Mouse (Mus musculus) layer of hippocampus, adult 11-12 months (tissue): ENCODE measurements at regions not wholly inside any gene's neighbourhood (a gene's known extent, or its start where the extent isn't known, plus 50 kb on each side); places are given as distances from the start of the nearest gene placed in this dataset.
A peak's percentile ranks its signal among the peaks of the same experiment; 100 is the strongest.
"Not testable (repeated sequence)": the region's sequence is repeated elsewhere in the genome, so short reads cannot be mapped to it uniquely, and the experiment has no call there.

Source experiments
- DNase-seq: peaks from one replicate; pipeline ENCODE4 v3.0.0; 2022; ENCODE audit warnings: low spot score

GRCm38 (mm10) chr2:123655551-123655950 lies 434.2 kb upstream of the Sema6d start:
- DNase-seq, result peak; percentile 21

DNA sequence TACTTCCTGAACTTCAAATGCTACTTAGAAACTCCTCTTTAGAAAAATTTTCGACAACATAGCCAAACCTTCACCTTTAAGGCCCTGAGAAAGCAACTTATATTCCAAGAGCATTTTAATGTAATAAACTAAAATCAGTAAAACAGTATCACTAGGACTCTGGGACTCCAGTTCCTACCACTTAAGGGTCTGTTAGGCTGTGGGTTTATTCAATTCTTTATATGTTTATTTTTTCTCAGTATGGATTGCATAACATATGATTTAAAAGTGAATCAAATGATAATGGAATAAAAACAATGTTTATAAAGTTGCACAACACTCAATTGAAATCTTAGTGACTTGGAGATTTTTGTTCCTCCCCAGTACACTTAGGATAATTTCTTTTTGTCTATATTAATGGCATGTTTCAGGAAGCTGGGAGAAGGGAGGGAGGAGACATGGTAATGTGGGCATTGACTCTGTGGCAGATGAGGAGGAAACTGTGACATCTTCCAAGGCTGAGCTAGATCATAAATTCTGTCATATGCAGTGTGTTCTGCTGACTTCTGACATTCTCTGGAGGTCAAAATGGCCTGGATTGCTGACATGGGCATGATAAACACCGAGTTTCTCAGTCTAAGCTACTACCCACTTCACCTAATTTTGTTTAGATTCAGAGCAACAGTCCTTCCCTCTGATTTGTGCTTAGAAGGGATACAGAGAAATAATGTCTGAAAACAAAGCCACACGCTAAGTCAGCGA lies 401.3 kb upstream of the Sema6d start:
- DNase-seq, result no peak

- no peak for DNase-seq
Observed at GRCm38 (mm10) chr2:123689801-123690200, 400.0 kb upstream of the Sema6d start.

GRCm38 (mm10) chr2:123739688-123740087 lies 350.1 kb upstream of the Sema6d start:
- DNase-seq, result no peak

GRCm38 (mm10) chr2:123740541-123740940 lies 349.2 kb upstream of the Sema6d start:
- no peak for DNase-seq

DNA sequence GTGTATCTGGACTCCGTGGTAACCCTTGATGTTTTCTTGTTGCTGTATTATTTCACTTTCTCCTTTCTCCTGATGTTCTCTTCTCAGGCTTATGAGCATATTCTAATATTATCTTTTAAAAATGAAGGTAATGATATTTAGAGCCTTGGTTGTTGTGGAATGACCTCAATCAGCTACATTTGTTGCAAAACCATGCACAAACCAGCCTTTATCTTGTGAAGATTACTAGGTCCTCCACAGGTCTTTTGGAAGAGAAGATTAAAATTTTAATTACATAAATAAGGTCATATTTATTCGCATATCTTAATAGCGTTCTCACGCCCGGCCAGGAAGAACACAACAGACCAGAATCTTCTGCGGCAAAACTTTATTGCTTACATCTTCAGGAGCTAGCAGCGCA lies 335.5 kb upstream of the Sema6d start:
- no peak for DNase-seq

GRCm38 (mm10) chr2:123754656-123755499 lies 334.9 kb upstream of the Sema6d start:
- not testable (repeated sequence) for DNase-seq

- DNase-seq, result no peak
Observed at GRCm38 (mm10) chr2:123799226-123799786, 290.5 kb upstream of the Sema6d start.

DNA sequence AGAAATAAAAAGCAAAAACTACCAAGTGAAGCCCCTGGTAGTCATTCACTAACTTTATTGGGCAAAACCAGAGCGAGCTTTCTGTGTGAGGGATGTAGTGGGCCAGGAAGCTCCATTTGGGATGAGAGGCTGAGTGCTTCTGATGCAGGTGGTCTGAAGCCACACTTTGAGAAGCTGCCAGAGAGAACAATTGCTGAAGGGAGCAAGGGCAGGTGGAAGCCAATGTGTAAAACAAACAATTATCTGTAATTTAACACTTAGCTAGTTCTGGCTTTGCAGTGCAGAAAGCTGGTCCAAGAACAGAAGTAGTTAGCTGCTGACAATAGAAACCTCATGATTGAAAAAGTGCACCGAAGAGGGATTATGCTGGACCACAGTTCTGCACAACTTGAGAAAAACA lies 284.1 kb upstream of the Sema6d start:
- no peak for DNase-seq

GRCm38 (mm10) chr2:123806370-123806769 lies 283.4 kb upstream of the Sema6d start:
- no peak for DNase-seq

DNA sequence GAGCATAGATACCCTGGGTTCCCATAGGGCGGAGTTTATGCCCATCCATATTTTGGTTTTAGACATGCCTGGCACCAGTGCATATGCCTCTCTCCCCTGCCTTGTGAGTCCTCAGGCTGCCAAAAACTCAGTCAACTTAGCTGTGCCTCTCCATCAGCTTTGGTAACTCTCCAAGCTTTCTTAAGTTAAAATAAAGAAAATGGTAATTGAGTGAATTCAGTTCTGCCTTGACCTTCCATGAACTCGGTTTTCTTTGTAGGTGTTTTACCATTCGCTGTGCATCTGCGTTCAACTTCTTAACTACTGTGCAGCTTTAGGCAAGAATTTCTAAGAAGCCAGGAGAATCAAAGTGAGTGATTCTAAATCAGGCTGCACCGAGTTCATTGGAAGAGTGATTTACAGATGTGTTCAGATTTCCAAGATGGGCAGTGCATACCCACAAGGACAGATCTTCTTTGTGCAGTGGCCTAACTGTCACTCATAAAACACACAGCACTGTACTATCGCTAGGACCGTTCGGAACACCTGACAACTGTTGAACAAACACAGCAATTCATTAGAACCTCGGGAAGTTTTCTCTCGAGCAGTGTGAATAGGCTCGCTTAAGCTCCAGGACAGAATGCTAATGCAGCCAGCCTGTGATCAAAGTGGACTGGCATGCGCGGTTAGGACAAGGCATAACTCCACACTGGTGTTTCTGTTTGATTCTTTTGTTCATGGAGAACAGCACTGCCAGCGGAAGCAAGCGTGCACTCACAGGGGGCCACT lies 276.4 kb upstream of the Sema6d start:
- DNase-seq, result peak; percentile 35

DNA sequence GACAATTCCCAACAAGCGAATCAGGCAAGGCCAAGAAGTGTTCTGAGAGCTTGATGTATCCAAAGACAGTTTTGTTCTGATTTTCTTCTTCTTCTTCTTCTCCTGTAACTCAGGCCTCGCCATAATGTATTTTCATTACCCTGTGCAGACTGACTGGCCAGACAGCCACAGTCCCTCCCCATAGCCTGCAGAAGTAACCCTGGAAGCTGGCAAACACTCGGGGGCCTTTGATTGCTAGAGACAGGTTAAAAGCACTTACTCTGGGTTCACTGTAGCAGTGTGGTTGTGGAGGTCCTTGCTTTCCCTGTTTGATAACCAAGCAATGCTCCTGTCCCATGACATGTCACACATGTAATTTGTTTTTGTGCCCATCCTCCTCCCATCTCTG lies 275.8 kb upstream of the Sema6d start:
- no peak for DNase-seq

- no peak for DNase-seq
Observed at GRCm38 (mm10) chr2:123816627-123817026, 273.1 kb upstream of the Sema6d start.

- no peak for DNase-seq
Observed at GRCm38 (mm10) chr2:123833540-123834136, 256.1 kb upstream of the Sema6d start.
